Mouse (Mus musculus): ENCODE measurements around the gene Hic1.

Gene Hic1

GRCm38 (mm10) chr11:75169405-75170080 is at the start of gene Hic1:
Gene Hic1 (minus strand): TSS chr11:75169519.
- DNase-seq (ENCODE audit: extremely low spot score), result no peak

DNA sequence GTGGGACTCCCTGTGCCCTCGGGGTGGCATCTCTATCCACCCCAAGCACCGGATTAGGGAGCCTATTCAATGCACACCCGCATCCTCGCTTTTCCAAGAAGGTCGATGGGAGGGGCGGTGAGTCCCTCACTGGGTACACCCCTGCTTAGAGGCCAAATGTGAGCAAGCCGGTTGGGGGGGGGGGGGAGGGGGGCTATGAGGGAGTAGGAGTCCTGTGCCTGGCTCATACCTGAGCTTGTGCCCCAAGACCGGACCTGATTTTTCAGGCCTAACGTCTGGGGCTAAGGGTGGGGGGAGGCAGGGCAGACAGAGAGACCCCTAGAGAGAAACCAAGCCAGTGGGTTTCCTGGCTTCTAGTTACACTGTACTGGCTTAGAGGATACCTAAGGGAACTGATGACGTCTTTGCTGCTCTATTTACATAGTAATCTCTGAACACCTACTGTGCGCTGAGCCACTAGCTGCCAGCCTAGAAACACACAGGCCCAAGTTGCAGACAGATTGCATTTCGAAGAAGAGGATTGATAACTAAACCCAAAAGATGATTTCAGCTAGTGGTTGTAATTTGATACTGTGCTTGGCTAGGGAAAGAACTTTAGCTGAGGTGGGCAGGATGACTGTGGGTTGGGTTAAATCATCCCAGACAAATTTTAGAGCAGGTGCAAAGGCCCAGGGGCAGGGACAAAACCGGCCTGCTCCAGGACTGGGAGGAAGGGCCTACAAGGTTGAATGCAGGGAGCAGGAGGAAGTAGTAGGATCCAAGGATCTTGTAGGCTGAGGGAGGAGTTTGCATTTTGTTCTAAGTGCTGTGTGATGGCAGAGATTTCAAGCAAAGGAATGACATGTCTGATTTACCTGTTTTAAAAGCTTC is 45.0 kb upstream of the Hic1 start:
- peak; percentile 47 for DNase-seq (ENCODE audit: extremely low spot score)

DNA sequence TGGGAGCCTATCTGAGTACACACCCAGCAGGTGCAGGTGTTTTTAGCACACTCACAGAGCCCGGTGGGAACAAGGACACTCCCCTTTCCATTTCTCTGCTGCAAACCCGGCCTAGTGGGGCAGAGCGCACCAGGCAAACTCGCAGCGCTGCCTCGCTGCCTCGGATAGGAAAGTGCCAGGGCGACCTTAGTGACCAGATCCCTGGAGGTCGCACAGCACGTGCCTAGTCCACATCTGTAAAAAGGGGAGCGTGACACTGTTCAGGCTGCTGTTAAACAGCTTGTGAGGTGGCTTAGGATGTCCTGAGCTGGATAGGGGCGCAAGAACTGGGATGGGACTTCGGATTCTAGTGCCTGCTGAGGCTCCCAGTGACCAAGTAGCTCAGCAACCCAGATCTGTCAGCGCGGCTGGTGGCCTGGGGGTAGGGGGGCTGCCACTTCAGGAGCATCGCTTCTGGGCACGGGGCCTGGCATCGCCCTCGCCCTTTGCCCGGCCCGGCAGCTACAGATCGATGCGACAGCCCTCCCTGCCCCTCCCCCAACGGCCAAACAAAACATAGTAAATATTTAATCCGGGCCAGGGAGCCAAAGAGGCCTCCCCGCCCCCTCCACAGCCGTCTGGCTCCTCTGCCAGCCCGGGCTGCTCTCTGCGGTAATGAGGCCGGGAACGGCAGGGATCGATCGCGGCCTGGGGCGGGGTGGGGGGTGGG is 44.2 kb upstream of the Hic1 start:
- DNase-seq (ENCODE audit: extremely low spot score), result peak; percentile 61

DNA sequence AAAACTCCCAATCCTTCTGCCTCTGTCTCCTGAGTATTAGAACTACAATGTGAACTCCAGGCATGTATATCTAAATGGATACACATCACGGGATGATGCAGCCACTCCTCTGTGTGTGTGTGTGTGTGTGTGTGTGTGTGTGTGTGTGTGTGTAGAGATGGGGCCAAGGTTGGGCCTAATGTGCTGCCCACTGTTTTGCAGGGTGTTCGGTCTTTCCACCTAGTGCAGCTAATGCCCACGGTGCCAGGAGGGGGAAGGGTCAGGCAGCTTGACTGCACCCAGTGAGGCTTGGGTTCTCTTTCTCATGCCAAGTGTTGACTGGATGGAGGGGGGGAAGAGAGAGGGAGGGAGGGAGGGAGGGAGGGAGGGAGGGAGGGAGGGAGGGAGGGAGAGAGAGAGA is 43.6 kb upstream of the Hic1 start:
- DNase-seq (ENCODE audit: extremely low spot score), result no peak

DNA sequence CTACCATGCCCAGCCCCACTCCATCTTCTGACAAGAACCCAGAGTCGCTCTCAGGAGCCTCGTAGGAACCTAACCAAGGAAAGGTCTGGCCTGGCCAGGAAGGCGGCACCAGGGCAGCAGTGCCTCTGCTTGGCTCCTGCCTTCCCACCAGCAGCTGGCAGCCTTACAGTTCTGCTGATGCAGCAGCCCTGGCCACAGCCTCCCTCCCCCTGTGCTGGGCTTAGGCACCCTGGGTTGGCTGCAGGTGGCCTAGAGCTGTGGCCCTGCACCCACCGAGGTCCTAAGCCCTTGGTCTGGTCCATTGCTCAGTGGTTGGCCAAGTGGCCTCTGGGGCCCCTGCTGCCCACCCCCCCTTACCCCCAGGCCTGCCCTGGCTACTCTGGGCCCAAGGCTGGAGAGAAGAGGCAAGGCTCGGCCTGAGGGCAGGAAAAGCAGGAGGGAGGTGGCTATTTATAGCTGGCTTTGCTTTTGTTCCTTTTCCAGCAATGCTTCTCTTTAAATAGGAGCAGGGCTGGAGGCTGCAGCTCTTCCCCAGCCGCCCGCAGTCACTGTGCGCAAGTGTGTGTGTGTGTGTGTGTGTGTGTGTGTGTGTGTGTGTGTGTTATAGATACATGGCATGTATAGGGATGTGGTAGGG is 42.8 kb upstream of the Hic1 start:
- no peak for DNase-seq (ENCODE audit: extremely low spot score)

GRCm38 (mm10) chr11:75210755-75211154 is 41.4 kb upstream of the Hic1 start:
- no peak for DNase-seq (ENCODE audit: extremely low spot score)

- no peak for DNase-seq (ENCODE audit: extremely low spot score)
Observed at GRCm38 (mm10) chr11:75210093-75210492, 40.8 kb upstream of the Hic1 start.

GRCm38 (mm10) chr11:75209363-75209762 is 40.0 kb upstream of the Hic1 start:
- no peak for DNase-seq (ENCODE audit: extremely low spot score)

DNA sequence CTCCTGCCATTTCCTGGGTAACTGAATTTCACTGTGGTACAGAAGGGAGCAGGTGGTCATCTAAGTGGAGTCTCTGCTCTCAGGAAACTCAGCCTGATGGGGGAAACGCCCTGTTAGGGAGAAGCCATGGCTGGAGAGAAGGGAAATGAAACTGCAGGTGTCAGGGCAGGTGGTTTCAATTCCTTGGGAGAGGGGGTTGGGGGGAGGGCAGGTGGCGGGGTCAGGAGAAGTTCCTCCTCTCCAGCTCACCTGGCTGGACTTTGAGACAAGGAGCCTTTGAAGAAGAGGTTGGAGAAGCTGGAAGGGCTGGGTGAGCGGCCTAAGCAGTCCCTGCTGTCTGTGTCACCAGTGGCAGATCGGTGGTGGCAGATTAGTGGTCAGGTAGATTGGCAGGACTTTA is 37.0 kb upstream of the Hic1 start:
- no peak for DNase-seq (ENCODE audit: extremely low spot score)

GRCm38 (mm10) chr11:75204472-75204871 is 35.2 kb upstream of the Hic1 start:
- DNase-seq (ENCODE audit: extremely low spot score), result no peak

- no peak for DNase-seq (ENCODE audit: extremely low spot score)
Observed at GRCm38 (mm10) chr11:75203926-75204325, 34.6 kb upstream of the Hic1 start.

GRCm38 (mm10) chr11:75201721-75202120 is 32.4 kb upstream of the Hic1 start:
- no peak for DNase-seq (ENCODE audit: extremely low spot score)

- no peak for DNase-seq (ENCODE audit: extremely low spot score)
Observed at GRCm38 (mm10) chr11:75200935-75201334, 31.6 kb upstream of the Hic1 start.

- DNase-seq (ENCODE audit: extremely low spot score), result no peak
Observed at GRCm38 (mm10) chr11:75199951-75200350, 30.6 kb upstream of the Hic1 start.

DNA sequence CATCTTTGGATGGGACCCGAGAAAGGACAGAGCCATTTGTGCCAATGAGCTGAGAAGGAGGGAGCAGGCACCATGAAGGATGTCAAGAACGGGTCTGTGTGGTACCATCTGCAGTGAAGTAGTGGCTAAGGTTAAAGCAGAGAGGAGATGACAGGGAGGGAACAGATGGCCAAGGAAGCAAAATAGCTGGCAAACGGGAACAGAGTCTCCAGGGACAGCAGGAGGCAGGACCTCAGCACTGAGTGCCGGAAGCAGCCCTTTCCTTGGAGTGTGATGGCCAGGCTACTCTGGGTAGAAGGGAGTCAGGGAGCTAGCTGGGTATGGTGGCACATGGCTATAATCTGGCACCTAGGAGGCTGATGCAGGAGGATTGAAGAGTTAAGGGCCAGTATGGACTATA is 29.5 kb upstream of the Hic1 start:
- DNase-seq (ENCODE audit: extremely low spot score), result no peak

DNA sequence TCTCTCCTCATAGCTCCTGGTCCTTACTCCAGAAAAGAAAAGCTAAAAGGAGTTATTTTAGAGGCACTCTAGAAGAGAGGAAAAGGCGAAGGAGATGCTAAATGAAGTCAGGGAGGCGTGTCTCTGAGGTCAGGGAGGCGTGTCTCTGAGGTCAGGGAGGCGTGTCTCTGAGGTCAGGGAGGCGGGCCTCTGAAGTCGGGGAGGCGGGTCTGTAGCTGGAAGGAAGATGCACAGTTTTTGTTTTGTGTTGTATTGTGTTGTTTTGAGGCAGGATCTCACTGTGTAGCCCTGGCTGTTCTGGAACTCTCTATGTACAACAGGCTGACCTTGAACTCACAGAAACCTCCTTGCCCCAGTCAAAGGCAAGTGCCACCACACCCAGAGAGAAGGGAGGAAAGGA is 28.6 kb upstream of the Hic1 start:
- DNase-seq (ENCODE audit: extremely low spot score), result no peak

- DNase-seq (ENCODE audit: extremely low spot score), result no peak
Observed at GRCm38 (mm10) chr11:75196131-75196530, 26.8 kb upstream of the Hic1 start.

DNA sequence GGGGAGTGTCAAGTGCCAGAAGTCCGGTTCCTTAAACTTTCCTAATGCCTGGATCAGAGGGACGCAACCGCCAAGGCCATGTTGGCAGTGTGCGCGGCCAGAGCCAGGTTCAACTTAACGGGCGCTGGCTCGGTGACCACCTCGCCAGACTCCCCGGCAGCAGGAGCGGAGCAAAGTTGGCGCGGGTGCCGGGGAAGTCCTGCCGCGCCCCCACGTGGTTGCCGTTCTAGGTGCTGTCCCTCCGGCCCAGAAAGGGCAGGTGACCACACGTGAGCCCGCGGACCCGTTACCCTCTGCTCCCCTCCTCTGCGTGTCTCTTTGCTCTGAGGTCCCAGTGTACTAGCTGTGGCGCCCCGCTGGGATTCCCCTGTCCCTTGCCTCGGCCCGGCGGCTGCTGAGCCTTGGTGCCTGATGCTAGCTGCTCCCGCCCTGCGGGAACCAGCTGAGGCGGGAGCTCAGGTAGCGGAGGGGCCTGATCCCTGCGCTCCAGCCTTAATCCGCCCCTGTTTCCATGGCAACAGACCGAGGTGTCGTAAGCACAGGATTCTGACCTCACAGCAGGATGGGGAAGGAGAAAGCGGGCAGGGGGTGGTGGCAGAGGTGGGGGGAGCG is 25.6 kb upstream of the Hic1 start:
- peak; percentile 69 for DNase-seq (ENCODE audit: extremely low spot score)

- DNase-seq (ENCODE audit: extremely low spot score), result no peak
Observed at GRCm38 (mm10) chr11:75194121-75194849, 25.0 kb upstream of the Hic1 start.

GRCm38 (mm10) chr11:75193256-75194071 is 24.1 kb upstream of the Hic1 start, which contains the start of gene Rtn4rl1:
Gene Rtn4rl1 (plus strand): TSS chr11:75193783.
- no peak for DNase-seq (ENCODE audit: extremely low spot score)
